Mouse (Mus musculus): Measurements from ENCODE around the gene Gm10408. TPM values are rescaled to one million over a fixed set of nuclear protein-coding genes. Genes with fewer than 3 reads are reported as not detected.
"Not testable (repeated sequence)": the region's sequence is repeated elsewhere in the genome, so short reads cannot be mapped to it uniquely, and the experiment has no call there.

Gene Gm10408
- polyA plus RNA-seq (2011; ENCODE audit: insufficient read depth, insufficient read length, low read depth, missing spikeins), result not detected in 2 replicates

- H3K4me3 ChIP-seq (ENCODE audit: low read depth, low read length); H3K27me3 ChIP-seq (ENCODE audit: control insufficient read depth, insufficient read depth, low read length, poor library complexity, severe bottlenecking); H3K27ac ChIP-seq (ENCODE audit: insufficient read depth, low read length); H3K9ac ChIP-seq (ENCODE audit: low read depth, poor library complexity, severe bottlenecking); H3K36me3 ChIP-seq (ENCODE audit: control insufficient read depth, insufficient read depth, low read length, poor library complexity, severe bottlenecking); H3K4me1 ChIP-seq (ENCODE audit: control insufficient read depth, insufficient read depth, low read length); H3K9me3 ChIP-seq (replicated peaks; ENCODE audit: control insufficient read depth, insufficient read depth, low read length, poor library complexity, severe bottlenecking): not testable (repeated sequence)
Measured at GRCm38 (mm10) chr14:3449079-3449478, at the start of gene Gm10408. Gene Gm10408, plus strand, starts transcription at chr14:3449379.

GRCm38 (mm10) chr14:3412314-3412713 lies 36.9 kb upstream of the Gm10408 start, which contains the start of gene Gm10409:
Gene Gm10409, plus strand, starts transcription at chr14:3412614.
- H3K27ac ChIP-seq (ENCODE audit: insufficient read depth, low read length); H3K9me3 ChIP-seq (replicated peaks; ENCODE audit: control insufficient read depth, insufficient read depth, low read length, poor library complexity, severe bottlenecking); H3K27me3 ChIP-seq (ENCODE audit: control insufficient read depth, insufficient read depth, low read length, poor library complexity, severe bottlenecking); H3K4me1 ChIP-seq (ENCODE audit: control insufficient read depth, insufficient read depth, low read length); H3K9ac ChIP-seq (ENCODE audit: low read depth, poor library complexity, severe bottlenecking); H3K4me3 ChIP-seq (ENCODE audit: low read depth, low read length); H3K36me3 ChIP-seq (ENCODE audit: control insufficient read depth, insufficient read depth, low read length, poor library complexity, severe bottlenecking): not testable (repeated sequence)

- H3K27ac ChIP-seq (ENCODE audit: insufficient read depth, low read length); H3K36me3 ChIP-seq (ENCODE audit: control insufficient read depth, insufficient read depth, low read length, poor library complexity, severe bottlenecking); H3K4me1 ChIP-seq (ENCODE audit: control insufficient read depth, insufficient read depth, low read length); H3K9me3 ChIP-seq (replicated peaks; ENCODE audit: control insufficient read depth, insufficient read depth, low read length, poor library complexity, severe bottlenecking); H3K4me3 ChIP-seq (ENCODE audit: low read depth, low read length); H3K9ac ChIP-seq (ENCODE audit: low read depth, poor library complexity, severe bottlenecking); H3K27me3 ChIP-seq (ENCODE audit: control insufficient read depth, insufficient read depth, low read length, poor library complexity, severe bottlenecking): not testable (repeated sequence)
Measured at GRCm38 (mm10) chr14:3427803-3428202, 21.4 kb upstream of the Gm10408 start, which contains the start of gene Gm3005. Gene Gm3005, plus strand, starts transcription at chr14:3428103.

Other genes with a start within 250 kb of the Gm10408 start
- gene D830030K20Rik, start 240.9 kb upstream of the Gm10408 start, polyA plus RNA-seq (2011; ENCODE audit: insufficient read depth, insufficient read length, low read depth, missing spikeins), result 3.2 and 4.1 TPM in 2 replicates
- not detected in 2 replicates for gene Gm2956, start 116.8 kb upstream of the Gm10408 start, polyA plus RNA-seq (2011; ENCODE audit: insufficient read depth, insufficient read length, low read depth, missing spikeins)
- gene Gm10413, start 54.3 kb upstream of the Gm10408 start, polyA plus RNA-seq (2011; ENCODE audit: insufficient read depth, insufficient read length, low read depth, missing spikeins), result not detected in 2 replicates
- not detected in 2 replicates for gene Gm10409, start 36.8 kb upstream of the Gm10408 start, polyA plus RNA-seq (2011; ENCODE audit: insufficient read depth, insufficient read length, low read depth, missing spikeins)
- gene Gm3005, start 21.3 kb upstream of the Gm10408 start, polyA plus RNA-seq (2011; ENCODE audit: insufficient read depth, insufficient read length, low read depth, missing spikeins), result 0.54 and 0.78 TPM in 2 replicates
- not detected in 2 replicates for gene Gm3012, start 185.1 kb downstream of the Gm10408 start, polyA plus RNA-seq (2011; ENCODE audit: insufficient read depth, insufficient read length, low read depth, missing spikeins)
- not detected in 2 replicates for gene Gm3020, start 202.7 kb downstream of the Gm10408 start, polyA plus RNA-seq (2011; ENCODE audit: insufficient read depth, insufficient read length, low read depth, missing spikeins)
- not detected in 2 replicates for gene Gm3043, start 239.4 kb downstream of the Gm10408 start, polyA plus RNA-seq (2011; ENCODE audit: insufficient read depth, insufficient read length, low read depth, missing spikeins)

Data from ES-Bruce4 (cell line).